In the genomic region with DNA sequence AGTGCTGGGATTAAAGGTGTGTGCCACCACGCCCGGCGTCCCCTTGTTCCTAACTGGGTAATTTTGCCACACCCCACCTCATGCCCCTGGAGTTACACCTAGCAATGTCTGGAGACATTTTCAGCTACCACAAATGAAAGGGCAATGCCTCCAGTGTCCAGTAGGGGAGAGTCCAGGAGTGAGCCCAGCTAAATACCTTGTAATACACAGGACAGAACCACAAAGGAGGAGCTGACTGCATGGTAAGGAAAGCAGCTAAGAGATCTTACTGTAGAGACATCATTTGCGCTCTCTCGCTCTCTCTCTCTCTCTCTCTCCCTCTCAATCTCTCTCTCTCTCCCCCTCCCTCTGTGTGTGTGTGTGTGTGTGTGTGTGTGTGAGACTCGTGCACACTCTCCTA, we compare ENCODE assay signal across 9 mouse cellular contexts.
DNase-seq lines count a peak whose midpoint lies in the region; ATAC-seq lines count a peak whose summit lies in the region.
"Had no signal": no experiment of that assay in that cellular context is flagged by ENCODE, and none has a peak within 500 bp of the region (broad histone marks: within the 10 kb centered on the region; RNA-seq: fewer than 3 reads in every experiment).

No protein-coding gene starts in this region.

- no peak overlapping the region for H3K4me3 ChIP-seq in intestine, embryonic 14.5 days (ENCODE audit: low read depth, low read length)
- no peak overlapping the region for H3K4me3 ChIP-seq in intestine, embryonic 15.5 days (replicated peaks)
- H3K4me3 ChIP-seq in kidney, embryonic 14.5 days (ENCODE audit: low read length): no peak overlapping the region
- H3K4me3 ChIP-seq in neural tube, embryonic 14.5 days (ENCODE audit: low read depth, low read length): no peak overlapping the region
- H3K4me3 ChIP-seq: embryonic facial prominence, embryonic 15.5 days had no signal

- ATAC-seq in intestine, embryonic 14.5 days (replicated peaks; ENCODE audit: low FRiP score, low TSS enrichment, low read depth): no peak
- no peak for ATAC-seq in intestine, embryonic 15.5 days
- ATAC-seq in kidney, embryonic 14.5 days (ENCODE audit: low FRiP score, low TSS enrichment): peak; percentile 47; the same call in 1 of the 2 replicates
- ATAC-seq in neural tube, embryonic 14.5 days (ENCODE audit: low read depth): peak; percentile 29; the same call in 1 of the 2 replicates

- H3K9me3 ChIP-seq in intestine, embryonic 14.5 days (ENCODE audit: control insufficient read depth, low read length): no peaks in the 10 kb centered on the region
- H3K9me3 ChIP-seq in intestine, embryonic 15.5 days: no peaks in the 10 kb centered on the region
- H3K9me3 ChIP-seq in kidney, embryonic 14.5 days (ENCODE audit: control insufficient read depth, low read length): no peaks in the 10 kb centered on the region
- H3K9me3 ChIP-seq in neural tube, embryonic 14.5 days (ENCODE audit: control insufficient read depth, low read length): no peaks in the 10 kb centered on the region
- H3K9me3 ChIP-seq: embryonic facial prominence, embryonic 15.5 days had no signal

- H3K27ac ChIP-seq in intestine, embryonic 14.5 days (ENCODE audit: low read depth): no peak overlapping the region
- H3K27ac ChIP-seq in intestine, embryonic 15.5 days: no peak overlapping the region
- H3K27ac ChIP-seq in kidney, embryonic 14.5 days (ENCODE audit: low read depth, low read length): no peak overlapping the region
- H3K27ac ChIP-seq in neural tube, embryonic 14.5 days (ENCODE audit: low read depth, low read length): no peak overlapping the region
- H3K27ac ChIP-seq: embryonic facial prominence, embryonic 15.5 days had no signal

- no peak overlapping the region for H3K4me2 ChIP-seq in intestine, embryonic 14.5 days (ENCODE audit: low read length)
- no peak overlapping the region for H3K4me2 ChIP-seq in intestine, embryonic 15.5 days (replicated peaks)
- no peak overlapping the region for H3K4me2 ChIP-seq in kidney, embryonic 14.5 days (replicated peaks; ENCODE audit: low read depth, low read length)
- no peak overlapping the region for H3K4me2 ChIP-seq in neural tube, embryonic 14.5 days (ENCODE audit: low read depth, low read length)
- H3K4me2 ChIP-seq: embryonic facial prominence, embryonic 15.5 days had no signal

- 83% methylated on average over 6 of the region's 6 CpGs for WGBS in intestine, embryonic 14.5 days
- WGBS in intestine, embryonic 15.5 days: 78% methylated on average over 6 of the region's 6 CpGs
- WGBS in kidney, embryonic 14.5 days: 81% methylated on average over 6 of the region's 6 CpGs
- WGBS in neural tube, embryonic 14.5 days: 90% methylated on average over 6 of the region's 6 CpGs

- no peak overlapping the region for H3K9ac ChIP-seq in intestine, embryonic 14.5 days (ENCODE audit: low read length)
- no peak overlapping the region for H3K9ac ChIP-seq in intestine, embryonic 15.5 days
- H3K9ac ChIP-seq in kidney, embryonic 14.5 days (ENCODE audit: low read depth, low read length): no peak overlapping the region
- no peak overlapping the region for H3K9ac ChIP-seq in neural tube, embryonic 14.5 days (replicated peaks; ENCODE audit: low read depth, low read length)
- H3K9ac ChIP-seq: embryonic facial prominence, embryonic 15.5 days had no signal

- peaks cover 18% of the 10 kb centered on the region; the same call in 1 of the 2 replicates for H3K4me1 ChIP-seq in intestine, embryonic 14.5 days (replicated peaks; ENCODE audit: control insufficient read depth, insufficient read depth, low read length)
- H3K4me1 ChIP-seq in intestine, embryonic 15.5 days (replicated peaks): peaks cover 24% of the 10 kb centered on the region
- H3K4me1 ChIP-seq in kidney, embryonic 14.5 days (ENCODE audit: control insufficient read depth, insufficient read depth, low read length): peaks cover 15% of the 10 kb centered on the region; the same call in 1 of the 2 replicates
- peaks cover 14% of the 10 kb centered on the region for H3K4me1 ChIP-seq in neural tube, embryonic 14.5 days (ENCODE audit: control insufficient read depth, insufficient read depth, low read length)

- no peaks in the 10 kb centered on the region for H3K36me3 ChIP-seq in intestine, embryonic 14.5 days (ENCODE audit: control insufficient read depth, insufficient read depth, low read length)
- H3K36me3 ChIP-seq in intestine, embryonic 15.5 days: no peaks in the 10 kb centered on the region
- H3K36me3 ChIP-seq in kidney, embryonic 14.5 days (ENCODE audit: control insufficient read depth, insufficient read depth, low read length): no peaks in the 10 kb centered on the region
- H3K36me3 ChIP-seq in neural tube, embryonic 14.5 days (ENCODE audit: control insufficient read depth, insufficient read depth, low read length): no peaks in the 10 kb centered on the region
- H3K36me3 ChIP-seq: embryonic facial prominence, embryonic 15.5 days had no signal

- DNase-seq in intestine, embryonic 14.5 days (ENCODE audit: low spot score): peak; percentile 61
- peak; percentile 76 for DNase-seq in NIH3T3 (ENCODE audit: low read depth)
- DNase-seq in cerebellum, postnatal 36 days: peak; percentile 69 to 81
- no peak for DNase-seq in layer of hippocampus, postnatal 14 days (ENCODE audit: low spot score in 2 of 2)
- DNase-seq in ovary, adult 18-20 months (ENCODE audit: low spot score): no peak

- no peaks in the 10 kb centered on the region for H3K27me3 ChIP-seq in intestine, embryonic 14.5 days (replicated peaks; ENCODE audit: control insufficient read depth, insufficient read depth, low read length)
- no peaks in the 10 kb centered on the region for H3K27me3 ChIP-seq in intestine, embryonic 15.5 days (replicated peaks)
- H3K27me3 ChIP-seq in kidney, embryonic 14.5 days (ENCODE audit: control insufficient read depth, insufficient read depth, low read length): no peaks in the 10 kb centered on the region; the same call in 1 of the 2 replicates
- H3K27me3 ChIP-seq in neural tube, embryonic 14.5 days (ENCODE audit: control insufficient read depth, insufficient read depth, low read length): no peaks in the 10 kb centered on the region

Comparison
In these comparisons a context has a peak if more than half of its experiments do, and no peak if none do; other contexts are left out.
1. ATAC-seq: peak in kidney, embryonic 14.5 days (single experiment) and neural tube, embryonic 14.5 days (single experiment); none in intestine, embryonic 14.5 days (single experiment) and intestine, embryonic 15.5 days (single experiment).
2. DNase-seq: peak in intestine, embryonic 14.5 days (single experiment), NIH3T3 (single experiment) and cerebellum, postnatal 36 days (2 of 2); none in layer of hippocampus, postnatal 14 days (0 of 2) and ovary, adult 18-20 months (single experiment).